Mouse (Mus musculus) midbrain, embryonic 12.5 days (tissue): ENCODE measurements at regions not wholly inside any gene's neighbourhood (a gene's known extent, or its start where the extent isn't known, plus 50 kb on each side); places are given as distances from the start of the nearest gene placed in this dataset.
"Not testable (repeated sequence)": the region's sequence is repeated elsewhere in the genome, so short reads cannot be mapped to it uniquely, and the experiment has no call there.

ENCODE experiments used
- ATAC-seq: fragments of 200-750 bp; cut with Nextera tagmentation; 2 replicates; pipeline ENCODE4 v1.8.0; 2017; ENCODE audit warnings: low read depth, moderate TSS enrichment, moderate library complexity; ENCODE audit not compliant: low FRiP score
- H3K27ac ChIP-seq: fragments of 300-500 bp; sonication (generic); replicated peaks from 2 replicates; pipeline ENCODE4 v1.5.1; 2016; ENCODE audit warnings: mild to moderate bottlenecking
- H3K27me3 ChIP-seq: fragments of 300-500 bp; sonication (generic); 2 replicates; pipeline ENCODE4 v1.6.1; 2016; ENCODE audit warnings: mild to moderate bottlenecking
- H3K36me3 ChIP-seq: fragments of 300-500 bp; sonication (generic); 2 replicates; pipeline ENCODE4 v1.6.1; 2016
- H3K4me1 ChIP-seq: fragments of 300-500 bp; sonication (generic); 2 replicates; pipeline ENCODE4 v1.6.1; 2016
- H3K4me2 ChIP-seq: fragments of 300-500 bp; sonication (generic); replicated peaks from 2 replicates; pipeline ENCODE4 v1.6.1; 2016; ENCODE audit warnings: mild to moderate bottlenecking, moderate library complexity
- H3K4me3 ChIP-seq: fragments of 300-500 bp; sonication (generic); 2 replicates; pipeline ENCODE4 v1.5.1; 2016; ENCODE audit warnings: mild to moderate bottlenecking
- H3K9ac ChIP-seq: fragments of 300-500 bp; sonication (generic); replicated peaks from 2 replicates; pipeline ENCODE4 v1.6.1; 2016; ENCODE audit warnings: mild to moderate bottlenecking, moderate library complexity
- H3K9me3 ChIP-seq: fragments of 300-500 bp; sonication (generic); 2 replicates; pipeline ENCODE4 v1.6.1; 2016; ENCODE audit warnings: mild to moderate bottlenecking
- WGBS: fragments of 180-500 bp; shearing (Covaris S2); methylation state at CpG from one replicate; pipeline ENCODE4 v1.1.7; 2016; 5-methylcytosine and 5-hydroxymethylcytosine counted together

DNA sequence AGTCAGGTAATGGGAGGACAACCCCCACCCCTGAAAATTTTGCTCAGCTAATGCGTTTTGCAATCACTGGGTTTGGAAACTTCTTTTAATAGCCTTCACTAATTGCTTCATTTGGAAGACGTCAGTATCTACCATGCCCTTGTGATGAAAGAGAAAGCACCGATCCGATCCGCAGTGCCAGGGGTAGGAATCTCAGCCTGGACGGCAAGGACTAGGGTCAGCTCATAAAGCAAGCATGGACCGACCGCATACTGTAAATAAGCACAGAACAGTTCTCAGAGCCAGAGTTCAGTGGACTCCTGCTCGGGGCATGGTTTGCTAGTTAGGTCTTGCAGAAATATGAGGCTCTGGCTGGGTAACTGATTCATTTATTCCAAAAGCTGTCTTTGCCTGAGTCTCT is 213.0 kb upstream of the Sesn3 start:
- H3K9me3 ChIP-seq, result no peaks in the 10 kb centered on the region; the same call in 1 of the 2 replicates
- no peak overlapping the region for H3K4me2 ChIP-seq
- H3K9ac ChIP-seq, result no peak overlapping the region
- ATAC-seq, result no peak
- H3K27me3 ChIP-seq, result no peaks in the 10 kb centered on the region
- no peak overlapping the region for H3K27ac ChIP-seq
- no peak overlapping the region for H3K4me3 ChIP-seq
- H3K4me1 ChIP-seq, result peaks cover 15% of the 10 kb centered on the region
- 87% methylated on average over 9 of the region's 9 CpGs for WGBS
- no peaks in the 10 kb centered on the region for H3K36me3 ChIP-seq

DNA sequence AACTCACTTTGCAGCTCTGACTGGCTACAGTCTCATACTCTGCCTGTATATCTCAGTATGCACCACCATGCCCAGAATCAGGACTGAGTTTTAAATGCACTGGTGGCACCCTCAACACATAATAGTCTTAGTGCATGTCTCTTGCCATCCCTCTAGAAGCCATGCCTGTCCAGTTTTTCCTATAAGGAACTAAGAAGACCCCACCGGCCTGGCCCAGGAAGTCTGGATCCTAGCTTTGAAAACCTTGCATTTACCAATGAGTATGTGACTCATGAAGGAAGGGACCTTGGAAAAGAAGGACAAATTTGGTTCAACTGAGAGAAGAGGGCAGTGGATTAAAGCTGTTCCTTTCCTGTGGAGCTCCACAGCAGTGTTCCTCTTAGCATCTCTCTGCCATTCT is 212.2 kb upstream of the Sesn3 start:
- Histone ChIP-seq H3K27me3 (no peaks in the 10 kb centered on the region), H3K4me2 (no peak overlapping the region), H3K27ac (no peak overlapping the region), H3K9ac (no peak overlapping the region), H3K4me1 (peaks cover 15% of the 10 kb centered on the region), H3K9me3 (no peaks in the 10 kb centered on the region; the same call in 1 of the 2 replicates), H3K36me3 (no peaks in the 10 kb centered on the region), H3K4me3 (no peak overlapping the region)
- 100% methylated on average over 1 of the region's 1 CpGs for WGBS
- ATAC-seq, result no peak

DNA sequence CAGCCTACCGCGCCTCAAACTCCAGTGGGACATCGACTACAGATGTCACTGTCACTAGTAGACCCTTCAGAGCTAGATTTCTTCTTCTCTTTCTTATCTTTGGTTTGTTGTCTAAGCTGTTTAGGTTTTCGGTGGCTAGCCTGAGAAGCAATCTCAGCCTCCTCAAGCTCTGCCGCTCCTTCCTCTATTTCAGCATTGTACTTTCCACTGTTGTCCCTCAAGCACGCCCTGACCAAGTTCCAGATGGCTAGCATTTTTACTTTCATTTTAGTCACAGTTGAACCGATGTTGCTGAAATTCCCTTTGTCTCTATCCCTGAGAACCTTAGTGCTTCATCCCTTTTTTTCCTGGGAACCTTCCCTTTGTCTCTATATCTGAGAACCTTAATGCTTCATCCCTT is 208.1 kb upstream of the Sesn3 start:
- not testable (repeated sequence) for H3K9me3 ChIP-seq, H3K27ac ChIP-seq, H3K36me3 ChIP-seq, H3K4me2 ChIP-seq, H3K27me3 ChIP-seq, H3K4me3 ChIP-seq, H3K4me1 ChIP-seq, ATAC-seq, H3K9ac ChIP-seq
- WGBS, result 93% methylated on average over 7 of the region's 7 CpGs

DNA sequence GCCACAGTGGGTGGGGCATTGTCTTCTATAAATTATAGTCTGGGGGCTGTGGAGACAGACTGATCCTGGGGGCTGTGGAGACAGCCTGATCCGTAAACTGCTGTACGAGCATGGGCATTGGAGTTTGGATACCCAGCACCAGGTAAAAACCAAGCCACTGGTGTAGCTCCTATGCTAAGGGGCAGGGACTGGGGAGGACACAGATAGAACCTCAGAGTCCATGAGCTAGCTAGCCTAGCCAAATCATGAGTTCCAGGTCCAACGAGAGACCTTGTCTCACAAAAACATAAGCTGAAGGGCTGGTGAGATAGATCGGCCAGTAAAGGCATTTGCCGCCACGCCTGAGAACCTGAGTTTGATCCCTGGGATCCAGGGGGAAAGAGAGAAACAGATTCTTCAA is 205.8 kb upstream of the Sesn3 start:
- H3K9ac ChIP-seq, result no peak overlapping the region
- no peaks in the 10 kb centered on the region for H3K36me3 ChIP-seq
- H3K4me3 ChIP-seq, result no peak overlapping the region
- 91% methylated on average over 6 of the region's 6 CpGs for WGBS
- H3K4me2 ChIP-seq, result no peak overlapping the region
- H3K9me3 ChIP-seq, result no peaks in the 10 kb centered on the region; the same call in 1 of the 2 replicates
- no peaks in the 10 kb centered on the region for H3K27me3 ChIP-seq
- no peak for ATAC-seq
- no peak overlapping the region for H3K27ac ChIP-seq
- H3K4me1 ChIP-seq, result no peaks in the 10 kb centered on the region

DNA sequence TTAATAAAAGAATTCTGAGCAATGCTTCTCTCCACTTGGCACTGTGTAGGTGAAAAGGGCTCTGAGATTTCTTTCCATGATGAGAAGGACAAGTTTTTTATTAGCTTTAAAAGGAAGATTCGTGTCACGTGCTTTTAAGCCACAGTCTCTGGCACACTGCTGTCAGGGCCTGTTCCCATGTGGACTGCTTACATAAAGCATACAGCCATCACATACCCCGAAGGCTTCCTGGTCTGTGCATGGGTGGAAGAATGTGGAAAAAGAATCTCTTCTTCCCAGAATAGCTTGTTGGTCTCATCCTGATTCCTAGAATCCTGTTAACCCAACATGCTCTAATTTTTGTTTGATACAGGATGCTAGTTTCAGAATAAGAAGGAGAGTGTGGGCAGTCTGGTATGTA is 205.1 kb upstream of the Sesn3 start:
- no peaks in the 10 kb centered on the region for H3K4me1 ChIP-seq
- no peaks in the 10 kb centered on the region for H3K27me3 ChIP-seq
- no peaks in the 10 kb centered on the region for H3K36me3 ChIP-seq
- H3K9me3 ChIP-seq, result no peaks in the 10 kb centered on the region; the same call in 1 of the 2 replicates
- H3K4me2 ChIP-seq, result no peak overlapping the region
- H3K9ac ChIP-seq, result no peak overlapping the region
- no peak for ATAC-seq
- H3K27ac ChIP-seq, result no peak overlapping the region
- WGBS, result 82% methylated on average over 3 of the region's 3 CpGs
- H3K4me3 ChIP-seq, result no peak overlapping the region

DNA sequence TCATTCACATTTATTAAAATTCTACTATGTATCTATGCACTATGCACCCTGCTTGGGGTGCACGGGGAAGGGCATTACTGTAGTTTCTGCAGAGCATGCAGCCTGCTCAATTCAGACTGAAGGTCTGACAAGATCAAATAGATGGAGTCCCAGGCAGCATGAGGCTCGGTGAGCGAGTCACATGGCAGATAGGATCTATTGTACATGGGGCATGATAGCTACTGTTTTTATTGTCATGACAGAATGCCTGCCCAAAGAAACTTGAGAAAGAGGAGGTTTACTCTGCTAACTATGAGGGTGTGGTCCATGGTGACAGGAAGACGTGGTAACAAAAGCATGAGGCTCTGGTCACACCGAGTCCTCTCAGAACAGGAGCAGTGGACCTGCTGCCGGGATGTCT is 203.1 kb upstream of the Sesn3 start:
- H3K4me3 ChIP-seq, result no peak overlapping the region
- H3K9ac ChIP-seq, result no peak overlapping the region
- H3K4me2 ChIP-seq, result no peak overlapping the region
- no peaks in the 10 kb centered on the region for H3K4me1 ChIP-seq
- H3K27ac ChIP-seq, result no peak overlapping the region
- no peak for ATAC-seq
- no peaks in the 10 kb centered on the region for H3K36me3 ChIP-seq
- H3K27me3 ChIP-seq, result no peaks in the 10 kb centered on the region
- H3K9me3 ChIP-seq, result no peaks in the 10 kb centered on the region
- 79% methylated on average over 6 of the region's 6 CpGs for WGBS

DNA sequence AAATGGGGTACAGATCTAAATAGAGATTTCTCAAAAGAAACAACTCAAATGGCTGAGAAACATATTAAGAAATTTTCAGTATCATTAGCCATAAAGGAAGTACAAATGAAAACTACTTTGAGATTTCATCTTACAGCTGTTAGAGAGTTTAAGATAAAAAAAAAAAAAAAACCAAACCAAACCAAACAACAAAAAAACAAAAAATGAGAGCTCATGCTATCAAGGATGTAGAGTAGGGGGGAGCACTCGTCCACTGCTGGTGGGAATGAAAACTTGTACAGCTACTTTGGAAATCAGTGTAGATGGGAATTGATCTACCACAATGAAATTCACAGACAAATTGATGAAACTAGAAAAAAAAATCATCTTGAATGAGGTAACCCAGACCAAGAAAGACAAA is 201.9 kb upstream of the Sesn3 start:
- WGBS, result 65% methylated on average over 1 of the region's 1 CpGs
- Histone ChIP-seq H3K9ac (no peak overlapping the region), H3K27me3 (no peaks in the 10 kb centered on the region), H3K27ac (no peak overlapping the region), H3K4me2 (no peak overlapping the region), H3K9me3 (no peaks in the 10 kb centered on the region), H3K36me3 (no peaks in the 10 kb centered on the region), H3K4me1 (no peaks in the 10 kb centered on the region), H3K4me3 (no peak overlapping the region)
- ATAC-seq, result no peak

DNA sequence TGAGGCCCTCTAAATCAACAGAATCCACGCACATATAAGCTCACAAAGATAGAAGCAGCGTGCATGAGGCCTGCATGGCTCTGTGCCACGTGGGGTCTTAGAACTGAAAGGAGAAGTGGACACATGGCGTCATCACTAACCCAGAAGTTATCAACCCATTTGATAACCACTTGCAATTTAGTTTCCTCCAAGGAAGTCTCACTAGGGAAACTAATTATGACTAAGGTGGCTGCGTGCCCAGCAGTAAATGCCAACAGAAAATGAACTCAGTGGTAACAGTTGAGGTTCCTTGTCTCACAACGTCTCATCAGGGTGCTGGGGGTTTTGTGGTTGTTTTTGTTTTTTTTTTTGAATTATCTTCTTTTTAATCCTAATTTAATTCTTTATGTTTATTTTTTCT is 200.6 kb upstream of the Sesn3 start:
- 95% methylated on average over 6 of the region's 6 CpGs for WGBS
- no peak overlapping the region for H3K4me2 ChIP-seq
- no peak for ATAC-seq
- no peaks in the 10 kb centered on the region for H3K9me3 ChIP-seq
- H3K4me1 ChIP-seq, result no peaks in the 10 kb centered on the region
- H3K4me3 ChIP-seq, result no peak overlapping the region
- no peaks in the 10 kb centered on the region for H3K27me3 ChIP-seq
- H3K36me3 ChIP-seq, result no peaks in the 10 kb centered on the region
- H3K9ac ChIP-seq, result no peak overlapping the region
- H3K27ac ChIP-seq, result no peak overlapping the region

DNA sequence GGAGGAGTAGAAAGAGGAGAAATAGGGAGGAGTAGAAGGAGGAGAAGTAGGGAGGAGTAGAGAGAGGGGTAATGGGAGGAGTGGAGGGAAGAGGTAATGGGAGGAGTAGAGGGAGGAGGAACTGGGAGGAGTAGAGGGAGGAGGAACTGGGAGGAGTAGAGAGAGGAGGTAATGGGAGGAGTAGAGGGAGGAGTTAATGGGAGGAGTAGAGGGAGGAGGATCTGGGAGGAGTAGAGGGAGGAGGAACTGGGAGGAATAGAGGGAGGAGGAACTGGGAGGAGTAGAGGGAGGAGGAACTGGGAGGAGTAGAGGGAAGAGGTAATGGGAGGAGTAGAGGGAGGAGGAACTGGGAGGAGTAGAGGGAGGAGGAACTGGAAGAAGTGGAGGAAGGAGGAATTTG is 200.0 kb upstream of the Sesn3 start:
- ATAC-seq, H3K9ac ChIP-seq, H3K4me3 ChIP-seq, H3K4me2 ChIP-seq, H3K36me3 ChIP-seq, H3K9me3 ChIP-seq, H3K27me3 ChIP-seq, H3K27ac ChIP-seq, H3K4me1 ChIP-seq: not testable (repeated sequence)

DNA sequence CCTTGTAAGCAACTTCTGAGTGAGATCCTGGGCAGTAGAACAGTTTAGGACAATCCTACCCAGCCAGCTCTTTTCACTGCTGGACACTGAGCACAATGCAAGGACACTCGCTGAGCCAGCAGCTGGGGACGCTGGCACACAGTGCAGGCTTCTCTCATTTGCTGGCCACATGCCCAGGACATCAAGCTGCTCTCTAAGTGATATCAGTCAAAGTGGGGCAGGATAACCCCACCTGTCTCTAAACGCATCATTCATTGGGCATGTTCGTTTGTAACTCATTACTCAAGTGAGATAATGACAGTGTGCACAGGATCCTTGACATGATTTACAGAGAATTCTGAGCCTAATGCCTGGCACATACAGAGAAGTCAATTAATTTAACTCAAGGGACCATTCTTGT is 199.4 kb upstream of the Sesn3 start:
- Histone ChIP-seq H3K4me1 (no peaks in the 10 kb centered on the region), H3K9me3 (no peaks in the 10 kb centered on the region), H3K4me2 (no peak overlapping the region), H3K4me3 (no peak overlapping the region), H3K9ac (no peak overlapping the region), H3K27me3 (no peaks in the 10 kb centered on the region), H3K27ac (no peak overlapping the region), H3K36me3 (no peaks in the 10 kb centered on the region)
- 82% methylated on average over 4 of the region's 4 CpGs for WGBS
- no peak for ATAC-seq

DNA sequence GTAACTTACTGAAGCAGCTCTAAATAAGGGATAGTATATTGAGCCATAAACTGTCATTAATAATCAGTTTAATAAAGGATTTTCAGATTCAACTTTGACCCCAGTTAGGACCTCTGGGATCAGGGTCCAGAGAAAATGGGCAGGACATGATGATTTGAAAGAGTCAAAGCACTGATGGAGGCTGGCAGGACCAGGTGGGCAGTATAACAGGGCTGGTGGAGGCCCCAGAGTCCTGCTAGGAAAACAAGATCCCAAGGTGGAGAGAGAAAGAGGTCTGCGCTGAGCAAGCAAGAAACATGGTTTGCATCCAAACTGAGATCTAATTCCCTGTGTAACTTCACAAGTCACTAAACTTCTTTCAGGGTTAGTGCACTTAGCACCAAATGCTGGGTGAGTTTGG is 199.0 kb upstream of the Sesn3 start:
- Histone ChIP-seq H3K9me3 (no peaks in the 10 kb centered on the region), H3K4me1 (no peaks in the 10 kb centered on the region), H3K9ac (no peak overlapping the region), H3K4me3 (no peak overlapping the region), H3K4me2 (no peak overlapping the region), H3K36me3 (no peaks in the 10 kb centered on the region), H3K27me3 (no peaks in the 10 kb centered on the region), H3K27ac (no peak overlapping the region)
- ATAC-seq, result no peak
- WGBS, result 96% methylated on average over 1 of the region's 1 CpGs

DNA sequence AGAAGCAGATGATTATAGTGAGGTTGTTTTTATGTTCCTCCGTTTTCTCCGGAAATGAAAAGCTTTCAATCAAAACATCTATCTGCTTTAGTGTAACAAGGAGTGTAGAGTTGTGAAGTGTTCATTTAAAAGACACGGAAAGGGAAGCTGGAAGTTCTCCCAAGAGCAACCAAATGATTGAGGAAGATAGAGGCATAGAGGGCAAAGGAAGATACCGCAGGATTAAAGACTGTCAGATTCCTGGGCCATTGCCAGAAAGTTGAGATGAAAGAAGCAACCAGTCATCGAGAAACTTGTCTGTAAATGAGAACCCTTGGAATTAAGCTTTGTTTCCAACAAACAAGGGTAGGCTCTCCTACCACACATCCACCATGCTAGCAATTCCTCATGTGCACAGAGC is 198.1 kb upstream of the Sesn3 start:
- no peak overlapping the region for H3K4me2 ChIP-seq
- no peaks in the 10 kb centered on the region for H3K36me3 ChIP-seq
- H3K27ac ChIP-seq, result no peak overlapping the region
- H3K27me3 ChIP-seq, result no peaks in the 10 kb centered on the region
- WGBS, result 88% methylated on average over 5 of the region's 5 CpGs
- no peaks in the 10 kb centered on the region for H3K9me3 ChIP-seq
- no peak overlapping the region for H3K9ac ChIP-seq
- no peak for ATAC-seq
- H3K4me1 ChIP-seq, result no peaks in the 10 kb centered on the region
- H3K4me3 ChIP-seq, result no peak overlapping the region

DNA sequence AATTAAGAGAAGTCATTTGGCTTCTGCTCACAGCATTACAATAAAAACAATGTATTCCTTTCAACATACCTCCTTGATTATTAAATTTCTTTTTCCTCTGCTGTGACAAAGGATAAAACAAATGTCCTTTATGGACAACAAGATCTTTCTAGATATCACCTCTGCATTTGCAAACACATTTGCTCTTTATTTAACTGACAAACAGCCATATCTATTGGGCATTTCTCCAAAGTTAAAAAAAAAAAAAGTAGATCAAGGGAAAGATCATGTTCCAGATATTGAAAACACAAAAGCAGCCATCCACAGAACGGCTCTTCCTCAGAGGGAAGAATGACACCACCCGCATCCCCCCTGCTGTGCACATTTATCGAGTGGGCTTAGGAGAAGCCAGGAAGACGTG is 193.7 kb upstream of the Sesn3 start:
- no peaks in the 10 kb centered on the region for H3K27me3 ChIP-seq
- no peaks in the 10 kb centered on the region for H3K36me3 ChIP-seq
- no peak overlapping the region for H3K9ac ChIP-seq
- no peak overlapping the region for H3K27ac ChIP-seq
- no peak overlapping the region for H3K4me3 ChIP-seq
- no peak overlapping the region for H3K4me2 ChIP-seq
- ATAC-seq, result no peak
- 28% methylated on average over 4 of the region's 4 CpGs for WGBS
- no peaks in the 10 kb centered on the region for H3K9me3 ChIP-seq
- H3K4me1 ChIP-seq, result no peaks in the 10 kb centered on the region
